In the genomic region with DNA sequence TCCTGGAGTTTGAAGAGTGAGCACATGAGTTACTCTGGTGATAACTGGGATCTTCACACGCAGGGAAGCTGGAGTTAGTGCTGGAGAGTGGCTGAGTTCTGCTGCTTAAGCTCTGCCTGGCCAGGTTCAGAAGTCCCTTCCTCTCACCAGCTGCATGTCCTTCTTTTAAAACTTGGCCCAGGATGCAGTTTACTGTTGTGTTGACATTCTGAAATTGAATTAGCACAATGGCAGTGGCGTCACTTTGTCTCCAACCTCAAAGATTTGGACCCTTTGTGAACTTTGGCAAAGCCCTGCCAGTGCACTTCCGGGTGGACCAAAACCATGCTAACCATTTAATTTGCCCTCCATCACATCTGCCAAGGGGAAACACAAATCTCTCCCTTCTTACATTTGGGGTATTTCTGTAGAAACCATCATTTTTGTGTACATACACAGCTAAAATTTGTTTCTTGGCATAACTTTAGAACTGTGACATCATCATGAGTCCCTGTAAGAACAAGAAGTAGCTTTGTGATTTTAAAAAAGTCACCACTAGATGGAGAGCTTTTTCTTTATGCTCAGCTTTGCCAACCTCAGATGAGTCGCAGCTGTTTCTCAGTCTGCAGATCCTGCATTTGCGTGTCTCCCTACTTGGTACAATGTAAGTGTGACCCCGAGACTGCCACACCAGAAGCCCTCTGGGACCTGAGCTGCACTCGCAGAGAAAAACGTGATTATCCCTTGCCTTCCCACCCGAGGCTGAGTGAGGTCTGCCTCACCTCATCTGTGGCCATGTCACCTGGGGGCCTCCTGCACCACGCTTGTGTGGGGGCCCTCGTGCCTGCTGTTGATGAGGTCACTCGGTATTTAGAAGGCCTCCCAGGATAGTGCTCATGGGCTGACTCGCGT, we compare ENCODE assay signal across 7 mouse cellular contexts. TPM values are rescaled to one million over a fixed set of nuclear protein-coding genes. Genes with fewer than 3 reads are reported as not detected.
A peak's percentile ranks its signal among the peaks of the same experiment; 100 is the strongest.
DNase-seq lines count a peak whose midpoint lies in the region; ATAC-seq and TF ChIP-seq lines count a peak whose summit lies in the region.

No protein-coding gene starts in this region.

- no peaks in the 10 kb centered on the region for H3K9me3 ChIP-seq in heart, embryonic 16.5 days (replicated peaks; ENCODE audit: control insufficient read depth, low read length)
- no peaks in the 10 kb centered on the region for H3K9me3 ChIP-seq in liver, embryonic 11.5 days (ENCODE audit: control insufficient read depth, low read length)

- TF ChIP-seq POLR2A in spleen, adult 2 months (IDR thresholded peaks at IDR 0.05; ENCODE audit: low read depth, low read length) = no peak
- TF ChIP-seq POLR2A in olfactory bulb, adult 2 months (IDR thresholded peaks at IDR 0.05; ENCODE audit: insufficient read depth, low read depth, low read length) = no peak

- H3K4me1 ChIP-seq in spleen, adult 2 months (ENCODE audit: control insufficient read depth, insufficient read depth, insufficient read length) = no peaks in the 10 kb centered on the region; the same call in 1 of the 2 replicates
- peaks cover 15% of the 10 kb centered on the region for H3K4me1 ChIP-seq in heart, embryonic 16.5 days (ENCODE audit: control insufficient read depth, insufficient read depth, low read length)
- no peaks in the 10 kb centered on the region for H3K4me1 ChIP-seq in liver, embryonic 11.5 days (replicated peaks; ENCODE audit: control insufficient read depth, insufficient read depth, low read length)
- H3K4me1 ChIP-seq in olfactory bulb, adult 2 months (ENCODE audit: control insufficient read depth, insufficient read depth, low read length) = peaks cover 13% of the 10 kb centered on the region; the same call in 1 of the 2 replicates

- WGBS in spleen, adult 2 months = 52% methylated on average over 14 of the region's 14 CpGs
- WGBS in heart, embryonic 16.5 days = 40% methylated on average over 14 of the region's 14 CpGs
- WGBS in liver, embryonic 11.5 days = 66% methylated on average over 14 of the region's 14 CpGs
- WGBS in olfactory bulb, adult 2 months = 42% methylated on average over 14 of the region's 14 CpGs

- H3K27ac ChIP-seq in spleen, adult 2 months (ENCODE audit: insufficient read depth, low read length) = peak overlapping the region; percentile 2; the same call in 1 of the 2 replicates
- peak overlapping the region; percentile 56 for H3K27ac ChIP-seq in heart, embryonic 16.5 days (ENCODE audit: low read length)
- H3K27ac ChIP-seq in liver, embryonic 11.5 days (ENCODE audit: low read depth, low read length) = no peak overlapping the region; the same call in 1 of the 2 replicates
- H3K27ac ChIP-seq in olfactory bulb, adult 2 months (ENCODE audit: insufficient read depth, low read depth, low read length) = peak overlapping the region; percentile 26; the same call in 1 of the 2 replicates

- no peak overlapping the region for H3K9ac ChIP-seq in heart, embryonic 16.5 days (ENCODE audit: low read length)
- no peak overlapping the region for H3K9ac ChIP-seq in liver, embryonic 11.5 days (ENCODE audit: low read depth, low read length)

- H3K4me2 ChIP-seq in heart, embryonic 16.5 days (ENCODE audit: low read depth, low read length) = no peak overlapping the region
- no peak overlapping the region for H3K4me2 ChIP-seq in liver, embryonic 11.5 days

- no peaks in the 10 kb centered on the region for H3K27me3 ChIP-seq in spleen, adult 2 months (ENCODE audit: control insufficient read depth, insufficient read depth, low read length)
- H3K27me3 ChIP-seq in heart, embryonic 16.5 days (ENCODE audit: control insufficient read depth, insufficient read depth, low read length) = no peaks in the 10 kb centered on the region
- no peaks in the 10 kb centered on the region for H3K27me3 ChIP-seq in liver, embryonic 11.5 days (replicated peaks; ENCODE audit: control insufficient read depth, insufficient read depth, low read length)

- ATAC-seq in heart, embryonic 16.5 days (replicated peaks; ENCODE audit: extremely low read depth, insufficient read depth, low FRiP score) = peak; percentile 49; the same call in 1 of the 2 replicates
- ATAC-seq in liver, embryonic 11.5 days (replicated peaks; ENCODE audit: low FRiP score) = peak; percentile 37; the same call in 1 of the 2 replicates

- TF ChIP-seq CTCF in spleen, adult 2 months (IDR thresholded peaks at IDR 0.05; ENCODE audit: extremely low read depth, insufficient read depth, insufficient read length, insufficient replicate concordance) = no peak
- no peak for TF ChIP-seq CTCF in olfactory bulb, adult 2 months (IDR thresholded peaks at IDR 0.05; ENCODE audit: insufficient read depth, low read depth, low read length)

- no peak overlapping the region for H3K4me3 ChIP-seq in spleen, adult 2 months (ENCODE audit: extremely low read depth, insufficient read depth, insufficient read length)
- H3K4me3 ChIP-seq in heart, embryonic 16.5 days (ENCODE audit: low read length) = no peak overlapping the region
- no peak overlapping the region for H3K4me3 ChIP-seq in liver, embryonic 11.5 days (ENCODE audit: low read depth, low read length)
- H3K4me3 ChIP-seq in olfactory bulb, adult 2 months (ENCODE audit: insufficient read depth, low read depth, low read length) = no peak overlapping the region

- peaks cover 33% of the 10 kb centered on the region for H3K36me3 ChIP-seq in spleen, adult 2 months (ENCODE audit: control insufficient read depth, insufficient read depth, low read length)
- peaks cover 47% of the 10 kb centered on the region for H3K36me3 ChIP-seq in heart, embryonic 16.5 days (ENCODE audit: control insufficient read depth, insufficient read depth)
- H3K36me3 ChIP-seq in liver, embryonic 11.5 days (ENCODE audit: control insufficient read depth, insufficient read depth, low read length) = peaks cover 36% of the 10 kb centered on the region

- DNase-seq in spleen, adult 2 months (ENCODE audit: low read depth in 1 of 2, low spot score in 2 of 2) = no peak
- DNase-seq in spleen, postnatal 4 days (ENCODE audit: low spot score in 2 of 2) = no peak
- peak; percentile 67 for DNase-seq in brain, embryonic 18.5 days (ENCODE audit: low read depth, low spot score)
- DNase-seq in liver, embryonic 11.5 days (ENCODE audit: low spot score) = no peak
- no peak for DNase-seq in testis, postnatal 10 days (ENCODE audit: low spot score)

RNA-seq across cellular contexts. Expression of gene Prkar1a, which starts 21.1 kb away (rescaled TPM):
- polyA plus RNA-seq in spleen, adult 2 months (2012; rRNA removed) = 60.3 and 66.8 TPM in 2 replicates
- 455 and 485 TPM in 2 replicates for polyA plus RNA-seq in heart, embryonic 16.5 days (2015; fragmentation: Nextera tagmentation; extraction: Ambion mirVana)
- 261 and 285 TPM in 2 replicates for polyA plus RNA-seq in liver, embryonic 11.5 days (2014; fragmentation: Nextera tagmentation; extraction: Ambion mirVana)
- 228 and 397 TPM in 2 replicates for polyA plus RNA-seq in olfactory bulb, adult 2 months (2012; ENCODE audit: insufficient read depth, insufficient read length, low replicate concordance, missing spikeins)

RNA-seq across cellular contexts. Expression of gene Fam20a, which starts 51.8 kb away (rescaled TPM):
- 3.1 and 4.5 TPM in 2 replicates for polyA plus RNA-seq in spleen, adult 2 months (2012; rRNA removed)
- 3.1 and 3.4 TPM in 2 replicates for polyA plus RNA-seq in heart, embryonic 16.5 days (2015; fragmentation: Nextera tagmentation; extraction: Ambion mirVana)
- polyA plus RNA-seq in liver, embryonic 11.5 days (2014; fragmentation: Nextera tagmentation; extraction: Ambion mirVana) = 7.8 and 8.7 TPM in 2 replicates
- not detected in 2 replicates for polyA plus RNA-seq in olfactory bulb, adult 2 months (2012; ENCODE audit: insufficient read depth, insufficient read length, low replicate concordance, missing spikeins)

RNA-seq across cellular contexts. Expression of gene Wipi1, which starts 58.5 kb away (rescaled TPM):
- 5.1 and 6.0 TPM in 2 replicates for polyA plus RNA-seq in spleen, adult 2 months (2012; rRNA removed)
- polyA plus RNA-seq in heart, embryonic 16.5 days (2015; fragmentation: Nextera tagmentation; extraction: Ambion mirVana) = 51.6 and 55.3 TPM in 2 replicates
- polyA plus RNA-seq in liver, embryonic 11.5 days (2014; fragmentation: Nextera tagmentation; extraction: Ambion mirVana) = 18.9 and 21.8 TPM in 2 replicates
- polyA plus RNA-seq in olfactory bulb, adult 2 months (2012; ENCODE audit: insufficient read depth, insufficient read length, low replicate concordance, missing spikeins) = not detected in 2 replicates
